In the genomic region with DNA sequence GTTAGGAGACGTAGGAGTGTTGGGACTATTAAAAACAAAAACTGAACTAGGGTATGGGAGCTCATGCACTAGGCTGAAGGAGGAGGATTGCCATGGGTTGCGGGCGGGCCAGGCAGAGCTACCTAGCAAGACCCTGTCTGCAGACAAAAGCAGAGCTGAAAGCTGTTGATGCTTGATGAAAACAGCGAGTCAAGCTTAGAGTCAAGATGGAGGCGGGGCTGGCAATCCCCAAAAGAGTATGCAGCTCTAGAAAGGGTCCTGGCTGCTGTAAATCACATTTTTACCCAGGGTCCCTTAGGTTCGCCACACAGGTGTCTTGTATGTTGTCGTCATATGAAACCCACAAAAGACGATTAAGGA, we compare ENCODE assay signal across 8 mouse cellular contexts. TPM values are rescaled to one million over a fixed set of nuclear protein-coding genes. Genes with fewer than 3 reads are reported as not detected.
DNase-seq lines count a peak whose midpoint lies in the region; ATAC-seq and TF ChIP-seq lines count a peak whose summit lies in the region.

No protein-coding gene starts in this region.

- H3K4me1 ChIP-seq in forebrain, embryonic 13.5 days = peaks cover 28% of the 10 kb centered on the region
- peaks cover 7% of the 10 kb centered on the region; the same call in 1 of the 2 replicates for H3K4me1 ChIP-seq in limb, embryonic 11.5 days (ENCODE audit: control insufficient read depth, insufficient read depth, low read length)
- peaks cover 47% of the 10 kb centered on the region for H3K4me1 ChIP-seq in neural tube, embryonic 13.5 days (replicated peaks)

- H3K4me2 ChIP-seq in forebrain, embryonic 13.5 days = peak overlapping the region; percentile 85
- H3K4me2 ChIP-seq in limb, embryonic 11.5 days (ENCODE audit: low read depth, severe bottlenecking) = peak overlapping the region; percentile 55
- peak overlapping the region; percentile 90 for H3K4me2 ChIP-seq in neural tube, embryonic 13.5 days

- no peak for DNase-seq in left cerebral cortex, adult 2 months (ENCODE audit: extremely low spot score in 1 of 2, low spot score in 2 of 2)
- no peak for DNase-seq in left cerebral cortex, adult 8-10 months (ENCODE audit: low spot score in 2 of 2)
- peak; percentile 42 for DNase-seq in ZHBTc4 (ENCODE audit: low read depth, low spot score)
- no peak for DNase-seq in limb, embryonic 11.5 days (ENCODE audit: low spot score)
- no peak for DNase-seq in yolk sac, embryonic 10.5 days (ENCODE audit: low spot score)
- no peak for DNase-seq in left cerebral cortex, adult 9 months (ENCODE audit: low spot score in 2 of 2)

- WGBS in forebrain, embryonic 13.5 days = 15% methylated on average over 8 of the region's 8 CpGs
- whole genome bisulfite sequencing in limb, embryonic 11.5 days = 22% methylated on average over 8 of the region's 8 CpGs
- WGBS in neural tube, embryonic 13.5 days = 9% methylated on average over 8 of the region's 8 CpGs

- H3K4me3 ChIP-seq in left cerebral cortex, adult 2 months = peak overlapping the region; percentile 75
- H3K4me3 ChIP-seq in forebrain, embryonic 13.5 days = peak overlapping the region; percentile 99
- peak overlapping the region; percentile 93 for H3K4me3 ChIP-seq in limb, embryonic 11.5 days (ENCODE audit: low read depth, low read length)
- peak overlapping the region; percentile 89 for H3K4me3 ChIP-seq in neural tube, embryonic 13.5 days

- no peak for TF ChIP-seq CTCF in left cerebral cortex, adult 2 months (IDR thresholded peaks at IDR 0.05)

- no peaks in the 10 kb centered on the region for H3K9me3 ChIP-seq in forebrain, embryonic 13.5 days (replicated peaks)
- H3K9me3 ChIP-seq in limb, embryonic 11.5 days (ENCODE audit: control insufficient read depth, low read length) = no peaks in the 10 kb centered on the region
- H3K9me3 ChIP-seq in neural tube, embryonic 13.5 days = no peaks in the 10 kb centered on the region

- H3K27me3 ChIP-seq in forebrain, embryonic 13.5 days = peaks cover 4% of the 10 kb centered on the region; the same call in 1 of the 2 replicates
- H3K27me3 ChIP-seq in limb, embryonic 11.5 days (ENCODE audit: control insufficient read depth, insufficient read depth, low read length) = no peaks in the 10 kb centered on the region
- no peaks in the 10 kb centered on the region for H3K27me3 ChIP-seq in neural tube, embryonic 13.5 days

- no peaks in the 10 kb centered on the region for H3K36me3 ChIP-seq in forebrain, embryonic 13.5 days (ENCODE audit: poor library complexity, severe bottlenecking)
- no peaks in the 10 kb centered on the region for H3K36me3 ChIP-seq in limb, embryonic 11.5 days (ENCODE audit: control insufficient read depth, insufficient read depth, low read length)
- H3K36me3 ChIP-seq in neural tube, embryonic 13.5 days = no peaks in the 10 kb centered on the region

- H3K9ac ChIP-seq in forebrain, embryonic 13.5 days = peak overlapping the region; percentile 97
- H3K9ac ChIP-seq in limb, embryonic 11.5 days (ENCODE audit: low read length) = peak overlapping the region; percentile 85
- peak overlapping the region; percentile 89 for H3K9ac ChIP-seq in neural tube, embryonic 13.5 days

- ATAC-seq in forebrain, embryonic 13.5 days = no peak
- ATAC-seq in limb, embryonic 11.5 days (ENCODE audit: insufficient number of reproducible peaks, low FRiP score, low TSS enrichment, low read depth) = no peak
- 0 out of 2 replicates have a peak, but pooled peaks have one; percentile 6 for ATAC-seq in neural tube, embryonic 13.5 days (ENCODE audit: low read depth)

- H3K27ac ChIP-seq in left cerebral cortex, adult 2 months = peak overlapping the region; percentile 99
- peak overlapping the region; percentile 94 for H3K27ac ChIP-seq in forebrain, embryonic 13.5 days
- 0 out of 2 replicates have a peak overlapping the region, but pooled peaks have one; percentile 32 for H3K27ac ChIP-seq in limb, embryonic 11.5 days (replicated peaks; ENCODE audit: low read depth, low read length)
- H3K27ac ChIP-seq in neural tube, embryonic 13.5 days (replicated peaks) = peak overlapping the region; percentile 96

- intact Hi-C loops in left cerebral cortex, adult 2 months (cut with DNase I) = no loop called here

RNA-seq across cellular contexts. Expression of a gene that starts 1.2 kb away (rescaled TPM):
- 100 to 1,000 TPM; 205 to 207 TPM for total RNA-seq in left cerebral cortex, adult 2 months (2021)
- total RNA-seq in left cerebral cortex, adult 8-10 months (2022) = 100 to 1,000 TPM; 187 to 219 (median 207) TPM
- polyA plus RNA-seq in forebrain, embryonic 13.5 days (2015; fragmentation: Nextera tagmentation; extraction: Ambion mirVana) = 73.6 and 83.9 TPM in 2 replicates
- 30.5 and 33.0 TPM in 2 replicates for polyA plus RNA-seq in limb, embryonic 11.5 days (2014; fragmentation: Nextera tagmentation; extraction: Ambion mirVana)
- polyA plus RNA-seq in neural tube, embryonic 13.5 days (2015; fragmentation: Nextera tagmentation; extraction: Ambion mirVana) = 94.1 and 94.9 TPM in 2 replicates

RNA-seq across cellular contexts. Expression of a gene that starts 7.4 kb away (rescaled TPM):
- total RNA-seq in left cerebral cortex, adult 2 months (2021) = 1 to 10 TPM; 1.2 to 2.4 TPM
- 1 to 10 TPM; 1.8 to 4.8 (median 4.3) TPM for total RNA-seq in left cerebral cortex, adult 8-10 months (2022)
- polyA plus RNA-seq in forebrain, embryonic 13.5 days (2015; fragmentation: Nextera tagmentation; extraction: Ambion mirVana) = 0.52 TPM in 1 of 2 replicates, not detected in the other
- polyA plus RNA-seq in limb, embryonic 11.5 days (2014; fragmentation: Nextera tagmentation; extraction: Ambion mirVana) = 0.87 and 0.96 TPM in 2 replicates
- 1.4 TPM in 1 of 2 replicates, not detected in the other for polyA plus RNA-seq in neural tube, embryonic 13.5 days (2015; fragmentation: Nextera tagmentation; extraction: Ambion mirVana)

RNA-seq across cellular contexts. Expression of a gene that starts 11.2 kb away (rescaled TPM):
- 1 to 10 TPM; 1.3 to 2.3 TPM for total RNA-seq in left cerebral cortex, adult 2 months (2021)
- total RNA-seq in left cerebral cortex, adult 8-10 months (2022) = 1 to 10 TPM; 2.5 to 3.9 (median 3.2) TPM
- polyA plus RNA-seq in forebrain, embryonic 13.5 days (2015; fragmentation: Nextera tagmentation; extraction: Ambion mirVana) = 0.69 and 1.3 TPM in 2 replicates
- 16.8 and 19.7 TPM in 2 replicates for polyA plus RNA-seq in limb, embryonic 11.5 days (2014; fragmentation: Nextera tagmentation; extraction: Ambion mirVana)
- 2.6 and 3.4 TPM in 2 replicates for polyA plus RNA-seq in neural tube, embryonic 13.5 days (2015; fragmentation: Nextera tagmentation; extraction: Ambion mirVana)

RNA-seq across cellular contexts. Expression of a gene that starts 17.8 kb away (rescaled TPM):
- total RNA-seq in left cerebral cortex, adult 2 months (2021) = 1 to 10 TPM; 2.8 to 4.0 TPM
- total RNA-seq in left cerebral cortex, adult 8-10 months (2022) = 1 to 10 TPM; 3.9 to 6.8 (median 5.2) TPM
- 10.8 and 11.1 TPM in 2 replicates for polyA plus RNA-seq in forebrain, embryonic 13.5 days (2015; fragmentation: Nextera tagmentation; extraction: Ambion mirVana)
- 165 and 174 TPM in 2 replicates for polyA plus RNA-seq in limb, embryonic 11.5 days (2014; fragmentation: Nextera tagmentation; extraction: Ambion mirVana)
- 28.8 and 30.7 TPM in 2 replicates for polyA plus RNA-seq in neural tube, embryonic 13.5 days (2015; fragmentation: Nextera tagmentation; extraction: Ambion mirVana)

RNA-seq across cellular contexts. Expression of a gene that starts 20.7 kb away (rescaled TPM):
- under 1 TPM; 0.28 to 0.66 TPM for total RNA-seq in left cerebral cortex, adult 2 months (2021)
- total RNA-seq in left cerebral cortex, adult 8-10 months (2022) = under 1 TPM in 2 of 4 experiments, not detected in 2; 0.30 to 0.73 TPM
- polyA plus RNA-seq in forebrain, embryonic 13.5 days (2015; fragmentation: Nextera tagmentation; extraction: Ambion mirVana) = 0.44 and 0.62 TPM in 2 replicates
- polyA plus RNA-seq in limb, embryonic 11.5 days (2014; fragmentation: Nextera tagmentation; extraction: Ambion mirVana) = 7.3 and 7.9 TPM in 2 replicates
- 2.0 and 2.2 TPM in 2 replicates for polyA plus RNA-seq in neural tube, embryonic 13.5 days (2015; fragmentation: Nextera tagmentation; extraction: Ambion mirVana)

Comparison
In these comparisons a context has a peak if more than half of its experiments do, and no peak if none do; other contexts are left out.
1. H3K27ac ChIP-seq: peak in every context shown above with its lines; median percentile 99 in left cerebral cortex, adult 2 months; 96 in neural tube, embryonic 13.5 days; 94 in forebrain, embryonic 13.5 days; 32 in limb, embryonic 11.5 days.